Mouse (Mus musculus) Muller cell, postnatal 12 days (primary cell): ENCODE results near the gene Rims1.
A peak's percentile ranks its signal among the peaks of the same experiment; 100 is the strongest.

Experiments
- DNase-seq: peaks from one replicate; pipeline ENCODE4 v3.0.0-alpha.2; 2015; ENCODE audit errors: inconsistent ontology term

Rims1 gene

GRCm38 (mm10) chr1:22805726-22806625, at the start of gene Rims1:
Gene Rims1 (minus strand): TSS chr1:22805994.
- peak; percentile 74 for DNase-seq

GRCm38 (mm10) chr1:22806626-22807096, 867 bp upstream of the Rims1 start:
- no peak for DNase-seq

- DNase-seq: no peak
Measured at GRCm38 (mm10) chr1:22805025-22805725, 619 bp downstream of the Rims1 start.

- DNase-seq: no peak
Measured at GRCm38 (mm10) chr1:22804148-22804885, 1.5 kb downstream of the Rims1 start.

GRCm38 (mm10) chr1:22803471-22803870, 2.3 kb downstream of the Rims1 start:
- no peak for DNase-seq

GRCm38 (mm10) chr1:22800276-22800675, 5.5 kb downstream of the Rims1 start:
- no peak for DNase-seq

GRCm38 (mm10) chr1:22797091-22797490, 8.7 kb downstream of the Rims1 start:
- DNase-seq: no peak

GRCm38 (mm10) chr1:22789391-22789909, 16.3 kb downstream of the Rims1 start:
- peak; percentile 22 for DNase-seq

- DNase-seq: no peak
Measured at GRCm38 (mm10) chr1:22787616-22788015, 18.2 kb downstream of the Rims1 start.

- peak; percentile 58 for DNase-seq
Measured at GRCm38 (mm10) chr1:22770530-22771254, 35.1 kb downstream of the Rims1 start.

GRCm38 (mm10) chr1:22763376-22763775, 42.4 kb downstream of the Rims1 start:
- no peak for DNase-seq

GRCm38 (mm10) chr1:22762780-22763179, 43.0 kb downstream of the Rims1 start:
- DNase-seq: no peak

GRCm38 (mm10) chr1:22750536-22750935, 55.3 kb downstream of the Rims1 start:
- no peak for DNase-seq

- no peak for DNase-seq
Measured at GRCm38 (mm10) chr1:22744655-22745054, 61.1 kb downstream of the Rims1 start.

GRCm38 (mm10) chr1:22737491-22737890, 68.3 kb downstream of the Rims1 start:
- DNase-seq: no peak

GRCm38 (mm10) chr1:22734429-22734828, 71.4 kb downstream of the Rims1 start:
- no peak for DNase-seq

GRCm38 (mm10) chr1:22733281-22733680, 72.5 kb downstream of the Rims1 start:
- DNase-seq: no peak

- no peak for DNase-seq
Measured at GRCm38 (mm10) chr1:22728207-22728606, 77.6 kb downstream of the Rims1 start.

GRCm38 (mm10) chr1:22721706-22722105, 84.1 kb downstream of the Rims1 start:
- DNase-seq: no peak

GRCm38 (mm10) chr1:22720714-22721113, 85.1 kb downstream of the Rims1 start:
- DNase-seq: no peak

GRCm38 (mm10) chr1:22709461-22709860, 96.3 kb downstream of the Rims1 start:
- DNase-seq: no peak
